Mouse (Mus musculus): Measurements from ENCODE around the gene Coq9. TPM values are rescaled to one million over a fixed set of nuclear protein-coding genes. Genes with fewer than 3 reads are reported as not detected.

Gene Coq9
- 10 to 100 TPM; 58.7 to 62.1 TPM for total RNA-seq (2021)

DNA sequence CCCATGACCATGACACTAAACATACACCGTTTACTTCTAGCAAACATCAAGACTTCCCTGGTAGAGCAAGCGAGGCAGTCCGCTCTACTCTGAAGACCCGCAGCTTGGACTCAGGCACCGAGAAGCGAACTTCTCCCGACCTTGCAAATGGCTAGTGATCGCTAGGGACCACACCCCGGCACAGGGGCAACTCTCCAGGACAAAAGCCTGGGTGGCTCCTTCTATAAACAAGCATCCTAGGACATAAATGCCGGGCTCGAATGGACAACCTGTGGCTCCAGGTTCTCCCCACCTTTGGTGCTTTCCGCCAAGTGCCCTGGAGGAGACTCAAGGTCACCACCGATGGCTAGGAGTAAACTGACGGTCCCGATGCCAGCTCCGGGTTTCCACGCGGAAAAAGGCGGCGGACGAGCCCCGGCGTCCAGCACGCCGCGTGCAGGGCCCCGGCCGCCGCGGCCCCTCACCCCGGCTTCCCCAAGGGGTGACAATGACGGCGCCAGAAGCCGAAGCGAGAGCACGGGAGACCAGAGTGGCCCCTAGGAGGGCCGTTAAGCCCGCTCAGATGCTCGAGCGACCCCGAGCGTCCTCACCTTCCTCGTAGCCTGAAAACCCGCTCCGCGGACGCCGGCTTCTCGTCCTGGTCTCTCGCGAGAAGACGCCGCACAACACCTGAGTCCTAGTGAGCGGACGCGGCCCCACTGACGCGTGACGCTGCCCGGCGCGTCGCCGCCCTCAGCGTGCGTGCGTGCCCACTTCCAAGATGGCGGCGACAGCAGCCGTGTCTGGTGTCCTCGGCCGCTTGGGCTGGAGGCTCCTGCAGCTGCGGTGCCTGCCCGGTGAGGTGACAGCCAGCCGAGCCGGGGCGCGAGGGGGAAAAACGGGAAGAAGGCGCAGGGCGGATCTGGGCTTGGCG lies at the start of gene Coq9, which contains the start of gene Ciapin1:
Gene Coq9, plus strand, starts transcription at position 660 of the 913 bp plus-strand sequence.
Gene Ciapin1, minus strand, starts transcription at position 697 of the 913 bp plus-strand sequence.
- intact Hi-C loops (cut with DNase I) = no loop called here

DNA sequence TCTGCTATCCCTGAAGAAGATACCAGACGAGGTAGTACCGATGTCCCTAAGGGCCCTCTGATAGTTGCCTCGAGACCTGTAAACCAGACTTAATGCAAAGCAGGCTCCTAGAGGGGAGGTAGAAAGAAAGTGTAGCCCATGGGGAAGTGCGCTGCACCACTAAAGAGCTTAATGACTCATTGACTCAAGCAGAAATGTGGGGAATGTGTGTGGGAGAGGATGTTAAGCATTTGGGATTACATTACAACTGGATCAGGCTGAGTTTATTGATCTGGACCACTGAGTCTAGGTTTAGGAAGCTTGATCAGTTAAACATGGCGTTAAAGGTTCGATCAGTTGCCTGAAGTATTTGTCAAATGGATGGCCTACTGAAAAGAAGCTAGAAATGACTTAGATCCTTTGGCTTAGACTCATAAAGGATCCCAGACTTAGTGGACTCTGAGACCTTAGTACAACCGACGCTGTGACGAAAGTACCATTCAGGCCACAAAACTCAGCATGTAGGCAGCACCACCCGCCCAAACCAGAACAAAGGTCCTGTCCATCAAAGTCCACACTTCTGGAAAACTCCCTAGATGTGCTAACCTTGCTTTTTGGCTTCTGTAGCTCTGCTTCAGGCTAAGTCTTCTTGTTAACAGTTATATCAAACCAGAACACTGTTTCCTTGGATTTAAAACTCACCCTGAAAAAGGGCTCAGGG lies 48.7 kb upstream of the Coq9 start:
- no peak for DNase-seq (ENCODE audit: extremely low spot score in 1 of 2, low spot score in 2 of 2)

More for the DNA sequence above, at the start of gene Coq9, which contains the start of gene Ciapin1:
- peak; percentile 95 to 97 for DNase-seq (ENCODE audit: extremely low spot score in 1 of 2, low spot score in 2 of 2)

DNA sequence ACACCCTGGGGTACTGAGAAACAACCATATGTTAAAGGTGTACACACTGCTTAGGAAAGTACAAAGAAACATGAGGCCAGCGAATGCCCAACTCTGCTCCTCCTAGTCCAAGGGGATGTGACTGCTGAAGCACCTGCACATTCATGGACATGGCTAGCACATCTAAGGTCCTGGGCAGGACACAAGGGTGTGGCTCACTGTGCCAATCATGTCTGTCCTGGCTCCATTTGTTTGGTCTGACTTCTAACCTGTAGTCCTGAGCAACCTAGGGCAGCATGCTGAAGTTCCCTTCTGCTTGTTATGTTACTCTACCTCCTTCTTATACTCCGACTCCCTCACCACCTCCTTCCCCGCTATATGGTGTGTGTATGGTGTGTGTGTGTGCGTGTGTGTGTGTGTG lies 43.8 kb upstream of the Coq9 start:
- DNase-seq (ENCODE audit: extremely low spot score in 1 of 2, low spot score in 2 of 2) = no peak
- intact Hi-C loops (cut with DNase I) = no loop called here

More for the DNA sequence above, 48.7 kb upstream of the Coq9 start:
- intact Hi-C loops (cut with DNase I) = no loop called here

DNA sequence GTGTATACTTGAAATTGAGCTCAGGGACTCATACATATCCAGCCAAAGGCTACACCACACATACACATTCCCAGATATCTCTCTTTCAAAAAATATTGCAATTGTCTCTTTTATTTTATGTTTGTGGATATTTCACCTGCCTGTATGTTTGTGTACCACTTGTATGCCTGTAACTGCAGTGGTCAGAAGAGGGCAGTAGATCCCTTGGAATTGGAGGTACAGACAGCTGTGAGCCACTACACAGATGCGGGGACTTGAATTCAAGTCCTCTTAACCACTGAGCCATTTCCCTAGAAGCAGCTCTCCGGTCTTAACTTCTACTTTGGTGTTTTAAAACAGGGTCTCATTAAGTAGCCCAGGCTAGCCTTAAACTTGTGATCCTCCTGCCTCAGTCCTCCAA lies 43.3 kb upstream of the Coq9 start:
- DNase-seq (ENCODE audit: extremely low spot score in 1 of 2, low spot score in 2 of 2) = no peak
- intact Hi-C loops (cut with DNase I) = no loop called here

DNA sequence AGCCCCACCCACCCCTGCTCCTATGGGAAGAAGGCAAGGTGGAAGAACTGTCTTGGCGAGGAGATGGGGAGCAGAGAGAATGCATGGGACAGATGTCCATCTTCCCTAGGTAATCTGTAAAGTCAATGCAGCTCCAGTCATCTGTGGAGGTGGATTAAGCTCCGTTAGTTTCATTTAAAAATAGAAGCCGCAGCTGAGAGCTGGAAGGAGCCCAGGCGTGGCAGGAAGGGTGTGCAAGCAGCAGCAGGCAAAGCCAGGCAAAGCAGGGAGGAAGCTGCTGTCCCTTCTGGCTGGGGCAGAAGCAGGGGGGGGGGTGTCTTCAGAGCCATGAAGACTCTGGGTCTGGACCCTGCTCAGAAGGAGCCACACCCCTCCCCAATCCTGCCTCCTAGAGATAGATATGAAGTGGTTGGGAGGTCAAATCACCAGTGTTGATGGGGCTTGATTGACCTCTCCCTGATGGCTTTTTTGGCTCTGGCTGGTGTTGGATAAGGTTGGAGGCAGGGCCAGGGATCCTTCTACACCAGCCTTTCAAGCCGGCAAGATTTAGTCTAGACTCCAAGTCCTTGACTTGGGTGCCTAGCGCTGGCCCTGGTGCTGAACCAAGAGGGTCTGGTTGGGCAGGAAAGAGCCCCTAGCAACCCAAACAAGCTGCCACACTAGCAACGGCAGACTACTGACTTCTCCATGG lies 37.7 kb upstream of the Coq9 start:
- DNase-seq (ENCODE audit: extremely low spot score in 1 of 2, low spot score in 2 of 2) = peak in 1 of 2 experiments; percentile 51

DNA sequence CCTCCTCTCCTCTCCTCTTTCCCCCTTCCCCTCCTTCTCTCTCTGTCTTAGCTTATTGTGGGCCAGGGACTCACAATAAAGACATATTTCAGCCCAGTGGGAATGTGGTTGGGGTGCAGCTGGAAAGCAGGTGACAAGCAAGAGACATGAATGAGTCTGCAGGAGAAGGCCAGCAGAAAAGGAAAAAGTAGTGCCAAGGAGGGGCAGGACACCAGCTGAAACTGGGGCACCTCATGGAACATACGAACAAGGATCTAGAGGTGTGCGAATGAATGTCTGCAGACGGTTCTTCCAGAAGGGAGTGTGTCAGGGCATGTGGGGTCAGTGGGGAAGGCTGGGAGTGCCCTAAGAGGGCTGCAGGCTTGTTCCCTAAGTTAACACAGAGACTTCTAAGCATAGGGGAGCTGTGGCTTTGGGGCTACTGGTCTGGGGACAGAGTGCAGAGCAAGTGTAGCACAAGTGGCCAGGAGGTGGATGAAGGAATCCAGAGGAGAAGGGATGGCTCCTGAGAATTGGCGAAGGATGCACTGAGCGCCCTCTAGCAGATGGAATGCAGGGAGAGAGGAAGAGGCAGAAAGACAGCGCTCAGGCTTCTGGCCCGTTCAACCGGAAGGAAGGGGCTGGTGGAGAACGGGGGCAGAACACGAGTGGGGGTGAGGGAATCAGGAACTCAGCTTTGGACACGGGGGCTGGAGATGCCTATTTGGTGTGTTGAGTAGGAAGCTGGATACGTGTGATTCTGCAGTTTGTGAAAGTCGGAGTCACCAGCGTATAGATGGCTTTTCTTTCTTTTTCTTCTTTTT lies 36.6 kb upstream of the Coq9 start:
- DNase-seq (ENCODE audit: extremely low spot score in 1 of 2, low spot score in 2 of 2) = peak in 1 of 2 experiments; percentile 67
- intact Hi-C loops (cut with DNase I) = no loop called here

More for the DNA sequence above, 37.7 kb upstream of the Coq9 start:
- intact Hi-C loops (cut with DNase I) = no loop called here

DNA sequence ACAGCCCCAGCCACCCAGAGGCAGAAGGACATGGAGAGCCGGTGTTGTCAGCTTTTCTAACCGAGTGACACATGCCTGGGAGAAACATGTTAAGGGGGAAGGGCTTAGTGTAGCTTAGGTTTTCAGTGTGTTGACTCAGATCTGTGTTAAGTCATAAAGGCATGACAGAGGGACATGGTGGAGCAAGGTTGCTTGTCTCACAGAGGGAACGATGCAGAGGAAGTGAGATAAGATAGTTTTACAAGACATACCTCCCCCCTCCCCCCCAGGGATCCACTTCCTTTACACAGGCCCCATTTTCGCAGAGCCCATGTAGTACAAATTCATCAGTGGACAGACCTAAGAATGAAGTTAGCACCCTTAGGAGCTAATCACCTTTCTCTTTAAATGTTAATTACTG lies 35.7 kb upstream of the Coq9 start:
- DNase-seq (ENCODE audit: extremely low spot score in 1 of 2, low spot score in 2 of 2) = no peak
- intact Hi-C loops (cut with DNase I) = no loop called here

DNA sequence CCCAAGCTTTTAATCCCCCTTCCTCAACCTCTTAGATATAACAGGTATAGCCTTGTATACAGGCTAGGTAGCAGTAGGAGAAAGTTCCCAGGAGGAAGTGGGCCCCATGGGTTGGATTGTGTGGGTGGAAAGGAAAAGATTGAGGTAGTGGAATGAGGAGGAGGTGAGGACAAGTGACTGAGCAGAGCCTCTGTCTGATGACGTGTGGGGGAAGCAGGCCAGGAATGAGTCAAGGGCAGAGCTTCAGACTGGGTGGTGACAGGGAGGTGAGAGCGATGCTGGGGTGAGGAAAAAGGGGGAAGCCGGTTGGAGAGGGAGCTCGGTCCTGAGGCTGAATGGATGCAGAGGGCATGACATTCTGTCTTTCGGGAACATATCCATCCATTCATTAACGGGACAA lies 34.6 kb upstream of the Coq9 start:
- no peak for DNase-seq (ENCODE audit: extremely low spot score in 1 of 2, low spot score in 2 of 2)
- intact Hi-C loops (cut with DNase I) = no loop called here

DNA sequence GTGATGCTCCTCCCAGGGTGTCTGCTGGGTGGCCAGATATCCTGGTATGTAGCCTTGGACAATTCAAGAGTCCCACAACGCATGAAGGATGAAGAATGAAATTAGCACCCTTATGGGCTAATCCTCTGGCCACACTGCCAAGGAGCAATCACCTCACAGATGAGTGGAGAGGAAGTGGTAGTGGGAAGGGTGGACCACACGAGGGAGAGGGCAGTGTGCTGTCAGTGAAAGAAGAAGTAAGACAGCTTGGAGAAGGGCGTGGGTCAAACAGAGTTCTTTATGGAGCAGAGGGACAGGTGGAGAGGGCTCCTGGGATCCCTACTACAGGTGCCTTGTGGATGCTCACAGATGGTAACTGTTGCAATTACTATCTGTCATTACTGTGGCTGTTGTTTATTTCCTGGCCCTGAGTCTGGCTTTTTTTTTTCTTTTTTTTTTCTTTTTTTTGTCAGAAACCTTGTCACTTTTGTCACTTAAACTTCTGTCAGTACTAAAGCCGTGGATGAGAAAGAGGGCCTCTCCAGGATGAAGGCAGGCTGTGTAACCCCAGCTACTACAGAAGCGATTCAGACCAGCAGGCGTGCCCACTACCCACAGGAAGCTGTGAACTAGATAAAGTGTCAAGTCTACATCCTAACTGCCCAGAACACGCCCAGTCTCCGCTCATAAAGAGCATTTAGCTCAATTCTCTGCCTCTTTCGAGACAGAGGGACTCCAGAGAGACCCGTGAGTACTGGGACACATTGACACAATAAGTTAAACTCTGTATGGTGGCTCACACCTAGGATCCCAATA lies 33.4 kb upstream of the Coq9 start:
- intact Hi-C loops (cut with DNase I) = no loop called here
- no peak for DNase-seq (ENCODE audit: extremely low spot score in 1 of 2, low spot score in 2 of 2)

DNA sequence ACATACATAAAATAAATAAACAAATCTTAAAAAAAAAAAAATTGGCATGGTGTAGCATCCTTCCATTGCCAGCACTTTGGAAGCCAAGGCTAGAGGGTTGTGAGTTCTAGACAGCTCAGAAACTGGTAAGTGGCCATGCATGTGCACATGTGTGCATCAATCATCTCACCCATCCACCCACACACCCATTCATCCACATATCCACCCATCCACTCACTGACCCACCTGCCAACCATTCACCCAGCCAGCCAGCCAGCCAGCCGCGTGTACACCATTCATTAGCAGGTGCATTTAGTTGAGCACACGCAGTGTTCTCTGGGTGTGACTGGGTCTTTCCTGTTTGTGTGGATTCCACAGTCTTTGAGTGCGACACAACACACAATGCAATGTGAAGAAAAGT lies 32.3 kb upstream of the Coq9 start:
- DNase-seq (ENCODE audit: extremely low spot score in 1 of 2, low spot score in 2 of 2) = no peak
- intact Hi-C loops (cut with DNase I) = no loop called here

DNA sequence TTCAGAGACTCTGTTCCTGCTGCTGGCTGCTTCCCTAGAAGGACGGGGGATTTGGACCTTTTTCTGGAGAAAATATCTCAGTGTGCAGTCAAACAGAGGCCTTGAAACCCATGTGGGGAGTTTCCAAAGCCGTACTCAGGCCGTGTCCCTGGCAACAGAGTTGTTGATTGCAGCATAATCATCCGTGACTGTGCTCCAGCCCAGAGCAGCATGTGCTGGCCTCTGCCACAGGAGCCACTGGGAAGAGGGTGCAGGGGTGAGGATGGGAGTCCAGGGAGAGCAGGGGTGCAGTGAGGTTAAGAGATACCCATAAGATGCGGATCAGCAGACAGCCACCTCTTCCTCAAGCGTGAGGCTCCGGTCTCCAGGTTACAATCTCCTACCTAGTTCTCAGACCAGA lies 30.6 kb upstream of the Coq9 start:
- peak in 1 of 2 experiments; percentile 27 for DNase-seq (ENCODE audit: extremely low spot score in 1 of 2, low spot score in 2 of 2)
- intact Hi-C loops (cut with DNase I) = no loop called here

DNA sequence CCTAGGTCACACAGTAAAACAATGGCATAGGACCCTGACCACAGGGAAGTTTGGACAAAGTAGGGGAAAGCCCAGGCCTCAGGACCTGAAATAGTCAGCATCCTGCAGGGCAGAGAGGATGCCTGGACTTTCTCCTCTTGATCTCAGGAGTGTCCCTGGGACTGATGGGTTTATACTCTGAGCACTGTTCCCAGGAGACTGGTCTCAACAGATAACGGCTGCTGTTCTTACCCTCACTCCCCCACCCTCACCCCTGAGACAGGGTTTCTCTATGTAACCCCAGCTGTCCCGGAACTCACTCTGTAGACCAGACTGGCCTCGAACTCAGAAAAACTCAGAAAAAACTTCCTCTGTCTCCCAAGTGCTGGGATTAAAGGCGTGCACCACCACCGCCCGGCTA lies 29.7 kb upstream of the Coq9 start:
- intact Hi-C loops (cut with DNase I) = no loop called here

DNA sequence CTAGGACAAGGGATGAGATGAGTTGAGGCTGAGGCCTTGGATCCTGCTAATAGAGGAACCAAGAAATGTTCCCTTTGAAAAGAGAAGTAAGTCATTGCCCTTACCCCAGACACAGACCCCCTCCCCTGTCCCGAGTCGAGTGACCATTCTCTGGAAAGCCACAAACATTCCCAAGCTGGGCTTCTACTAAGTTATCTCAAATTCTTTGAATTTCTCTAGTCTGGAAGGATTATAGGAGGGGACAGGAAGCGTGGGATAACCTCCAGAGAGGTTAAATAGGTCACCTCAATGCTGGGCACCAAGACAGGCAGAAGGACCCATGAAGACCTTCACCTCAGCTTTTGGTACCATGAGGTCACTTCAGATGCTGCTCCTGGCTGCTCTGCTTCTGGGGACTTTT lies 28.0 kb upstream of the Coq9 start, which contains the start of gene Ccl17:
Gene Ccl17, plus strand, starts transcription at position 301 of the 400 bp plus-strand sequence.
- intact Hi-C loops (cut with DNase I) = loop anchor here (5.0 to 10.0 kb wide), 2 partner anchors 38 to 215 kb away; partner anchors contain the start of gene Cx3cl1
- no peak for DNase-seq (ENCODE audit: extremely low spot score in 1 of 2, low spot score in 2 of 2)

More for the DNA sequence above, 29.7 kb upstream of the Coq9 start:
- DNase-seq (ENCODE audit: extremely low spot score in 1 of 2, low spot score in 2 of 2) = no peak

DNA sequence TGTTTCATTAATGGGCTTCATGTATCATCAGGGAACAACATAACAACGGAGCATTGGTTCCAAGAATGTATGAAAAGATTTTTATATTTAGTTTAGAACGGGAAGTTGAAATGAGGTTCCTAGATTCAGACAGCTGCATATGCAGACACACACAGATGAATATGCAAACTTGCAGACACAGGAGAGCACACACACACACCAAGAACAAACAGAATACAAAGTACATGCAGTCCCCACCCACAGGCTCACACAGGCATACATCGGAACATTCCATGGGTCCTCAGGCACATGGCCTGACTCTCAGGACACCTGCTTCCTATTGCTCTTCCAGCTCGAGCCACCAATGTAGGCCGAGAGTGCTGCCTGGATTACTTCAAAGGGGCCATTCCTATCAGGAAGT lies 27.3 kb upstream of the Coq9 start:
- intact Hi-C loops (cut with DNase I) = loop anchor here (5.0 to 10.0 kb wide), 2 partner anchors 39 to 216 kb away; partner anchors contain the start of gene Cx3cl1
- no peak for DNase-seq (ENCODE audit: extremely low spot score in 1 of 2, low spot score in 2 of 2)

DNA sequence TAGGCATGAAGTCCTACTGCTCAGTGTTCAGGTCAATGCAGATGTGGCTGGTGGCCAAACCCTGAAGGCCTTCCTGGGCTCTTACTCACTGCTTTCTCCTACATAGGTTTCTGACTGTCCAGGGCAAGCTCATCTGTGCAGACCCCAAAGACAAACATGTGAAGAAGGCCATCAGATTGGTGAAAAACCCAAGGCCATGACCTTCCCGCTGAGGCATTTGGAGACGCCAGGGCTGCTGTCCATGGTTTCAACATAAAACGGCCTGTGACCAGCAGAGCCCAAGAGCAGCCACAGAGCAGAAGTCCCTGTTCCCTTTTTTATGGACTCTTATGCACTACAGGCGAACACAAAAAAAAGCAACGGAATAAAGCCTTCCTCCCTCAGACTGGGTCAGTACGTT lies 26.5 kb upstream of the Coq9 start:
- intact Hi-C loops (cut with DNase I) = loop anchor here (1.0 to 10.0 kb wide), 3 partner anchors 39 to 217 kb away; partner anchors contain the start of gene Cx3cl1
- no peak for DNase-seq (ENCODE audit: extremely low spot score in 1 of 2, low spot score in 2 of 2)

DNA sequence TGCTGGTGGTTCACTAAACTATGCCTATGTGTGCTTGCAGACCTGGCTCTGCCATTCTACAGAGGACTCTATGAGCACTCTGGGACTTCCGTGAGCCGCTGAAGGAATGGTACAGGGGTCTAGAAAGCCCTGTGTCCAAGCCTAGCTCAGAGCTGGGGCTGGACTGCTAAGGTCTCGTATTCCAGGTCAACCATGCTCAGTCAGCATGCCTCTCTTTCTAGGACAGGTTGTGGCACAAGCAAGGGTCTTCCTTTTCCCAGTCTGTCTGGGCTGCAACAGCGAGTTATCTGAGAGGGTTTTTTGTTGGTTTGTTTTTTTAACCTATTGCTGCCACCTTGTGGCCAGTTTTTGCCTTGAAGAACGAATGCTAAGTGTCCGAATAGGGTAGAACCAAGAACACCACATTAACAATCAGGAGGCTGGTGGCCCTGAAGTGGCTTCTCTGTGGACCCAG lies 25.4 kb upstream of the Coq9 start:
- intact Hi-C loops (cut with DNase I) = loop anchor here (1.0 to 10.0 kb wide), 3 partner anchors 40 to 218 kb away; partner anchors contain the start of gene Cx3cl1
- DNase-seq (ENCODE audit: extremely low spot score in 1 of 2, low spot score in 2 of 2) = peak; percentile 78 to 90

DNA sequence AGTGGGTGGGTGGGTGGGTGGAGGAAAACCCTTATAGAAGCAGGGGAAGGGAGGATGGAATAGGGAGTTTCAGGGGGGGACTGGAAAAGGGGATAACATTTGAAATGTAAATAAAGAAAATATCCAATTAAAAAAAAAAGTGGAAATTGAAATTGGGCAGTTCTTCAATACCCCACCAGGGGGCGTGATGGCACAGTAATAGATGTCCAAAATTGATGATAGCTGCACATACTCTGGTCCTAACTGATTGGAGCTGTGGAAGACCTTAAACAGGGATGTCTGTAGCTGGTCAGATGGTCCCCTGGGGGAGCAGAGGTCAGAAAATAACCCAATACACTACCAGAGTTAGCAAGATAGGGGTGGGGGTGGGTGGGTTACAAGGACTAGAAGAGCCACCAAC lies 23.6 kb upstream of the Coq9 start:
- intact Hi-C loops (cut with DNase I) = loop anchor here (5.0 to 10.0 kb wide), 2 partner anchors 42 to 220 kb away; partner anchors contain the start of gene Cx3cl1
- peak in 1 of 2 experiments; percentile 24 for DNase-seq (ENCODE audit: extremely low spot score in 1 of 2, low spot score in 2 of 2)
